Mouse (Mus musculus) thymus, adult 2 months (tissue): ENCODE results near the gene Maats1.

Source experiments
- CTCF ChIP-seq: fragments of 200-500 bp; IDR thresholded peaks from 2 replicates; pipeline ENCODE4 v1.5.1; 2012; ENCODE audit warnings: mild to moderate bottlenecking, control low read depth, low read length, moderate library complexity, borderline replicate concordance; ENCODE audit not compliant: control insufficient read depth, poor library complexity, insufficient read depth; ENCODE audit errors: extremely low read depth
- POLR2A ChIP-seq: fragments of 200-500 bp; IDR thresholded peaks from 2 replicates; pipeline ENCODE4 v1.6.1; 2012; ENCODE audit warnings: mild to moderate bottlenecking, low read length, control low read depth, moderate library complexity; ENCODE audit not compliant: control insufficient read depth, poor library complexity, insufficient read depth; ENCODE audit errors: extremely low read depth

DNA sequence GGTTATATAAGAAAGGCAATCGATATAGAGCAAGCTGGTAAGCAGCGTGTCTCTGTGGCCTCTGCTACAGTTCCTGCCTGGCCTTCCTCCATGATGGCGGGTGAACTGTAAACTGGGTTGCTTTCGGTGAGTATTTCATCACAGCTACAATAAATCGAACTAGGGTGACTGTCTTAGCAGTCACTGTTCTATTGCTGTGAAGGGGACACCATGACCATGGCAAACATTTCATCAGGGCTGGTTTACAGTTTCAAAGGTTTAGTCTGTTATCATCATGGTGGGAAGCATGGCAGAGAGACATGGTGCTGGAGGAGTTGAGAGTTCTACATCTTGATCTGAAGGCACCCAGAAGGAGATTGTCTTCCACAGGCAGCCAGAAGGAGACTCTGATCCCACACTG, 62.1 kb downstream of the Maats1 start:
- no peak for TF ChIP-seq POLR2A
- no peak for TF ChIP-seq CTCF
